Mouse (Mus musculus) heart, postnatal 0 days (tissue): ENCODE measurements around the gene Pak6.

Experiments used
- CTCF ChIP-seq: IDR thresholded peaks from 2 replicates; pipeline ENCODE4 v1.5.1; 2016; ENCODE audit warnings: antibody characterized with exemption, control low read depth, low read depth
- EP300 ChIP-seq: IDR thresholded peaks from 2 replicates; pipeline ENCODE4 v1.6.1; 2016; ENCODE audit warnings: antibody characterized with exemption, low read depth

DNA sequence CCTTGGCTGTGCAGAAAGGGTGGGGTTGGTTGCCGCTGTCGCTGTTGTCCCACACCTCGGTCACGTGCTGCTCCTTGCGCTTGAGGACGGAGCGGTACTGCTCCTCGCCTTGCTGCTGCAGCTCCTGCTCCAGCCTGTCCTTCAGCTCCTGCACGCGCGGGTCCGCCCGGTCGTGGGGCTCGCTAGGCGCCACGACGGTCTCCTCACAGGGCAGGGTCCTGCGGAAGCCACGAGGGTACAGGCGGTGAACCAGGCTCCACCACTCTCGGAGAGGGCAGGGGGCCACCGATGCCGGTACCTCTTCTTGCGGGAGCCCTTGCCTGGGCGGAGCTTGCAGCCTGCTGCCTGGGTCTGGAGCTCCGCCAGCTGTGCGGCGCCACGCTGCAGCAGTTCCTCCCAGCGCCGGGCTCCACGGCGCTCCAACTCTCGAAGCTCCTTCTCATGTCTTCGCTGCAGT is 48.0 kb downstream of the Pak6 start:
- TF ChIP-seq EP300 = no peak
- no peak for TF ChIP-seq CTCF
